In the genomic region with DNA sequence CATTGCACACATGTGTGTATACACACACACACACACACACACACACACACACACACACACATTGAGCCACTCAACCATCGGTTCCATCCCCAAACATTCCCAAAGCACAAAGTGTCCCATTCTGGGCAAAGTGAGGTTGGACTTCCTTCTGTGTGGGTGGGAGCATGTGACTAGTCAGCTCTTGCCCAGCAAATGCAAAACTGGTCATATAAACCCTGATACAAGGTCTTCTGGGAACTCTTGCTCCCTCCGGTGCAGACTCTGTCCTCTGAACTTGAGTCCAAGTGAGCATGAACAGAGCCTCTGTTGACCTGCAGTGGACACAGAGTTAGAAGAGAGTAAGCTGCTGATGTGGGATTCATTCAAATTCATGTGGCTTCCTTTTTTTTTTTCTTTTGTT, we compare ENCODE assay signal across 24 mouse cellular contexts.
DNase-seq lines count a peak whose midpoint lies in the region; ATAC-seq and TF ChIP-seq lines count a peak whose summit lies in the region.
"Had no signal": no experiment of that assay in that cellular context is flagged by ENCODE, and none has a peak within 500 bp of the region (broad histone marks: within the 10 kb centered on the region; RNA-seq: fewer than 3 reads in every experiment).

No protein-coding gene starts in this region.

- no peak overlapping the region for H3K27ac ChIP-seq in kidney, embryonic 16.5 days (ENCODE audit: low read length)
- 0 out of 2 replicates have a peak overlapping the region, but pooled peaks have one; percentile 44 for H3K27ac ChIP-seq in liver, postnatal 0 days (ENCODE audit: low read depth)
- no peak overlapping the region for H3K27ac ChIP-seq in kidney, postnatal 0 days
- no peak overlapping the region for H3K27ac ChIP-seq in forebrain, embryonic 15.5 days (replicated peaks)
- H3K27ac ChIP-seq: embryonic facial prominence, embryonic 12.5 days; heart, embryonic 13.5 days; hindbrain, embryonic 10.5 days; liver, embryonic 13.5 days; stomach, postnatal 0 days had no signal

- TF ChIP-seq CTCF in liver, postnatal 0 days (IDR thresholded peaks at IDR 0.05; ENCODE audit: low read depth), result no peak
- TF ChIP-seq CTCF in kidney, postnatal 0 days (IDR thresholded peaks at IDR 0.05; ENCODE audit: low read depth), result no peak

- WGBS in kidney, embryonic 16.5 days, result 90% methylated on average over 2 of the region's 2 CpGs
- 50% methylated on average over 2 of the region's 2 CpGs for WGBS in liver, postnatal 0 days (ENCODE audit: insufficient replicate concordance)
- WGBS in kidney, postnatal 0 days, result 78% methylated on average over 2 of the region's 2 CpGs
- WGBS in forebrain, embryonic 15.5 days, result 89% methylated on average over 2 of the region's 2 CpGs

- no peak; the same call in 1 of the 2 replicates for ATAC-seq in kidney, embryonic 16.5 days (ENCODE audit: low FRiP score, low TSS enrichment)
- ATAC-seq in liver, postnatal 0 days, result peak; percentile 81
- ATAC-seq in kidney, postnatal 0 days (replicated peaks; ENCODE audit: low FRiP score, low read depth), result peak; percentile 78
- no peak for ATAC-seq in forebrain, embryonic 15.5 days (replicated peaks)
- ATAC-seq: forebrain, embryonic 14.5 days; hindbrain, embryonic 16.5 days; midbrain, embryonic 16.5 days had no signal

- peak; percentile 80 for TF ChIP-seq EP300 in liver, postnatal 0 days (IDR thresholded peaks at IDR 0.05; ENCODE audit: low read depth)

- H3K9ac ChIP-seq in kidney, embryonic 16.5 days (replicated peaks; ENCODE audit: low read length), result no peak overlapping the region
- H3K9ac ChIP-seq in liver, postnatal 0 days (replicated peaks), result no peak overlapping the region
- H3K9ac ChIP-seq in kidney, postnatal 0 days (ENCODE audit: low read depth, low read length), result no peak overlapping the region
- H3K9ac ChIP-seq in forebrain, embryonic 15.5 days (replicated peaks), result no peak overlapping the region
- H3K9ac ChIP-seq: embryonic facial prominence, embryonic 12.5 days; heart, embryonic 13.5 days; liver, embryonic 13.5 days; lung, embryonic 14.5 days had no signal

- peak; percentile 80 for DNase-seq in kidney, adult 11 months
- peak; percentile 29 for DNase-seq in liver, postnatal 0 days
- no peak for DNase-seq in liver
- no peak for DNase-seq in kidney, postnatal 0 days (ENCODE audit: low spot score)
- DNase-seq in layer of hippocampus, adult 18-20 months (ENCODE audit: low spot score in 2 of 2), result no peak
- DNase-seq: adrenal gland, postnatal 25 days; cerebellum, adult 11-12 months; cerebellum, adult 9-11 months; embryo, embryonic 11 days; liver, embryonic 13.5 days; lung, embryonic 14.5 days; lung, postnatal 14 days; spleen, adult 18-20 months; thymus, postnatal 4 days had no signal

- H3K27me3 ChIP-seq in kidney, embryonic 16.5 days (ENCODE audit: insufficient read depth, low read length), result no peaks in the 10 kb centered on the region
- H3K27me3 ChIP-seq in liver, postnatal 0 days (ENCODE audit: insufficient read depth, low read length), result no peaks in the 10 kb centered on the region
- H3K27me3 ChIP-seq in kidney, postnatal 0 days (ENCODE audit: insufficient read depth, low read length), result no peaks in the 10 kb centered on the region
- H3K27me3 ChIP-seq in forebrain, embryonic 15.5 days, result no peaks in the 10 kb centered on the region
- H3K27me3 ChIP-seq: embryonic facial prominence, embryonic 12.5 days; heart, embryonic 13.5 days; liver, embryonic 13.5 days had no signal

- H3K4me2 ChIP-seq in kidney, embryonic 16.5 days (replicated peaks; ENCODE audit: low read depth, low read length), result no peak overlapping the region
- no peak overlapping the region for H3K4me2 ChIP-seq in liver, postnatal 0 days (ENCODE audit: low read depth, low read length)
- no peak overlapping the region for H3K4me2 ChIP-seq in kidney, postnatal 0 days (ENCODE audit: low read length)
- no peak overlapping the region for H3K4me2 ChIP-seq in forebrain, embryonic 15.5 days (replicated peaks)
- H3K4me2 ChIP-seq: embryonic facial prominence, embryonic 12.5 days; heart, embryonic 13.5 days; liver, embryonic 13.5 days; lung, embryonic 14.5 days; midbrain, embryonic 11.5 days had no signal

- no peaks in the 10 kb centered on the region for H3K36me3 ChIP-seq in kidney, embryonic 16.5 days (ENCODE audit: insufficient read depth, low read length)
- H3K36me3 ChIP-seq in liver, postnatal 0 days (replicated peaks; ENCODE audit: insufficient read depth, low read length), result no peaks in the 10 kb centered on the region
- H3K36me3 ChIP-seq in kidney, postnatal 0 days (ENCODE audit: insufficient read depth, low read length), result no peaks in the 10 kb centered on the region
- H3K36me3 ChIP-seq in forebrain, embryonic 15.5 days, result no peaks in the 10 kb centered on the region
- H3K36me3 ChIP-seq: embryonic facial prominence, embryonic 12.5 days; heart, embryonic 13.5 days; hindbrain, embryonic 10.5 days; liver, embryonic 13.5 days had no signal

- H3K4me1 ChIP-seq in kidney, embryonic 16.5 days (ENCODE audit: insufficient read depth, low read length), result no peaks in the 10 kb centered on the region
- H3K4me1 ChIP-seq in liver, postnatal 0 days (ENCODE audit: insufficient read depth), result peaks cover 18% of the 10 kb centered on the region
- peaks cover 6% of the 10 kb centered on the region; the same call in 1 of the 2 replicates for H3K4me1 ChIP-seq in kidney, postnatal 0 days (replicated peaks; ENCODE audit: insufficient read depth, low read length)
- no peaks in the 10 kb centered on the region for H3K4me1 ChIP-seq in forebrain, embryonic 15.5 days
- H3K4me1 ChIP-seq: embryonic facial prominence, embryonic 12.5 days; hindbrain, embryonic 10.5 days had no signal

- no peak overlapping the region for H3K4me3 ChIP-seq in kidney, embryonic 16.5 days (ENCODE audit: low read length)
- H3K4me3 ChIP-seq in liver, postnatal 0 days (ENCODE audit: low read depth, low read length), result no peak overlapping the region
- no peak overlapping the region for H3K4me3 ChIP-seq in kidney, postnatal 0 days (replicated peaks; ENCODE audit: low read depth, low read length)
- H3K4me3 ChIP-seq in forebrain, embryonic 15.5 days, result no peak overlapping the region
- H3K4me3 ChIP-seq: embryonic facial prominence, embryonic 12.5 days; heart, embryonic 13.5 days; hindbrain, embryonic 10.5 days; liver, embryonic 13.5 days had no signal

- no peaks in the 10 kb centered on the region for H3K9me3 ChIP-seq in kidney, embryonic 16.5 days (ENCODE audit: low read length)
- no peaks in the 10 kb centered on the region for H3K9me3 ChIP-seq in liver, postnatal 0 days (ENCODE audit: low read length)
- no peaks in the 10 kb centered on the region for H3K9me3 ChIP-seq in kidney, postnatal 0 days (replicated peaks; ENCODE audit: low read length)
- no peaks in the 10 kb centered on the region for H3K9me3 ChIP-seq in forebrain, embryonic 15.5 days
- H3K9me3 ChIP-seq: embryonic facial prominence, embryonic 12.5 days; heart, embryonic 13.5 days; hindbrain, embryonic 10.5 days; liver, embryonic 13.5 days had no signal

Comparison
In these comparisons a context has a peak if more than half of its experiments do, and no peak if none do; other contexts are left out.
1. DNase-seq: peak in kidney, adult 11 months (single experiment) and liver, postnatal 0 days (single experiment); none in liver (single experiment), kidney, postnatal 0 days (single experiment) and layer of hippocampus, adult 18-20 months (0 of 2).
2. ATAC-seq: peak in liver, postnatal 0 days (single experiment) and kidney, postnatal 0 days (single experiment); none in kidney, embryonic 16.5 days (single experiment) and forebrain, embryonic 15.5 days (single experiment).